Mouse (Mus musculus) myocyte (in vitro differentiated cells): Measurements from ENCODE around the gene Usp12. TPM values are rescaled to one million over a fixed set of nuclear protein-coding genes. Genes with fewer than 3 reads are reported as not detected.

ENCODE experiments used
- H3K27me3 ChIP-seq: one replicate; pipeline ENCODE4 v1.6.1; 2011; ENCODE audit not compliant: control insufficient read depth, insufficient read depth, insufficient read length
- H3K36me3 ChIP-seq: one replicate; pipeline ENCODE4 v1.6.1; 2011; ENCODE audit not compliant: control insufficient read depth, insufficient read depth
- H3K4me2 ChIP-seq: one replicate; pipeline ENCODE4 v1.6.1; 2011; ENCODE audit warnings: low read depth, control low read depth
- H3K4me3 ChIP-seq: one replicate; pipeline ENCODE4 v1.5.1; 2011; ENCODE audit warnings: mild to moderate bottlenecking, control low read depth, moderate library complexity
- H3K79me2 ChIP-seq: one replicate; pipeline ENCODE4 v1.6.1; 2011; ENCODE audit not compliant: control insufficient read depth, insufficient read depth
- H3ac ChIP-seq: one replicate; pipeline ENCODE4 v1.6.1; 2011; ENCODE audit not compliant: control insufficient read depth, insufficient read length
- CEBPB ChIP-seq: IDR thresholded peaks from 2 replicates; pipeline ENCODE4 v1.6.1; 2011; ENCODE audit warnings: mild to moderate bottlenecking, moderate library complexity; ENCODE audit not compliant: poor library complexity, insufficient read depth, severe bottlenecking
- E2F4 ChIP-seq: IDR thresholded peaks from one replicate; pipeline ENCODE4 v1.6.1; 2011; ENCODE audit warnings: mild to moderate bottlenecking, control low read depth, moderate library complexity; ENCODE audit not compliant: insufficient read depth
- MAX ChIP-seq: IDR thresholded peaks from one replicate; pipeline ENCODE4 v1.6.1; 2011; ENCODE audit warnings: low read depth, mild to moderate bottlenecking, control low read depth
- MYOD1 ChIP-seq, 3 experiments: IDR thresholded peaks; one replicate each; pipeline ENCODE4 v1.6.1; 2011; ENCODE audit warnings: control low read depth in 2 of 3, low read depth in 2 of 3, mild to moderate bottlenecking in 2 of 3, moderate library complexity in 1 of 3; ENCODE audit not compliant: insufficient read length in 2 of 3, control insufficient read depth in 1 of 3
- MYOG ChIP-seq, 3 experiments: IDR thresholded peaks; one replicate each; pipeline ENCODE4 v1.6.1; 2011; ENCODE audit warnings: control low read depth in 2 of 3, low read depth in 2 of 3, mild to moderate bottlenecking in 2 of 3; ENCODE audit not compliant: insufficient read length in 2 of 3, control insufficient read depth in 1 of 3, insufficient read depth in 1 of 3
- POLR2A ChIP-seq: IDR thresholded peaks from one replicate; pipeline ENCODE4 v1.6.1; 2011; ENCODE audit warnings: low read depth, mild to moderate bottlenecking, control low read depth, moderate library complexity; ENCODE audit not compliant: insufficient read length
- POLR2AphosphoS2 ChIP-seq: IDR thresholded peaks from one replicate; pipeline ENCODE4 v1.6.1; 2011; ENCODE audit warnings: low read depth, control low read depth; ENCODE audit not compliant: insufficient read length
- REST ChIP-seq: IDR thresholded peaks from one replicate; pipeline ENCODE4 v1.6.1; 2011; ENCODE audit warnings: mild to moderate bottlenecking, control low read depth, moderate library complexity; ENCODE audit not compliant: insufficient read depth, insufficient read length
- SRF ChIP-seq: IDR thresholded peaks from one replicate; pipeline ENCODE4 v1.6.1; 2011; ENCODE audit warnings: low read depth; ENCODE audit not compliant: control insufficient read depth, insufficient read length
- TCF12 ChIP-seq: IDR thresholded peaks from one replicate; pipeline ENCODE4 v1.6.1; 2011; ENCODE audit warnings: mild to moderate bottlenecking, control low read depth; ENCODE audit not compliant: poor library complexity, insufficient read depth, severe bottlenecking
- TCF3 ChIP-seq: IDR thresholded peaks from one replicate; pipeline ENCODE4 v1.6.1; 2011; ENCODE audit warnings: low read depth, control low read depth; ENCODE audit not compliant: insufficient read length
- USF1 ChIP-seq: IDR thresholded peaks from one replicate; pipeline ENCODE4 v1.6.1; 2011; ENCODE audit warnings: low read depth, mild to moderate bottlenecking, control low read depth, moderate library complexity
- polyA plus RNA-seq: library from polyadenylated mRNA; unstranded; fragments of >200 nt; fragmentation: generic; extraction: Trizol; gene quantifications from one replicate; pipeline ENCODE4 v1.2.1, GENCODE M21; 2012; ENCODE audit warnings: missing spikeins

The Usp12 gene
- 11.9 TPM for polyA plus RNA-seq

GRCm38 (mm10) chr5:146794853-146795252 is at the start of gene Usp12:
Usp12 (minus strand) TSS chr5:146795006.
- Histone ChIP-seq H3K4me2 (peak within 1 kb of the TSS; percentile 80), H3K4me3 (peak within 1 kb of the TSS; percentile 62), H3K27me3 (no peaks in the 10 kb centered on the region), H3ac (peak within 1 kb of the TSS; percentile 65), H3K79me2 (peaks cover 45% of the 10 kb centered on the region), H3K36me3 (no peaks in the 10 kb centered on the region)
- TF ChIP-seq POLR2AphosphoS2, result no peak
- TF ChIP-seq TCF3, result peak; percentile 18
- peak; percentile 64 for TF ChIP-seq SRF
- TF ChIP-seq POLR2A, result peak; percentile 2
- peak in 2 of 3 experiments; percentile 87 to 89 for TF ChIP-seq MYOG (IDR thresholded peaks at IDR 0.05; ENCODE audit: control insufficient read depth in 1 of 3, insufficient read depth in 1 of 3, insufficient read length in 2 of 3, low read depth in 2 of 3)
- peak in 2 of 3 experiments; percentile 70 to 89 for TF ChIP-seq MYOD1 (IDR thresholded peaks at IDR 0.05; ENCODE audit: control insufficient read depth in 1 of 3, insufficient read length in 2 of 3, low read depth in 2 of 3)
- no peak for TF ChIP-seq USF1

- Histone ChIP-seq H3K79me2 (no peaks in the 10 kb centered on the region), H3K4me3 (peak overlapping the region; percentile 27), H3K4me2 (peak overlapping the region; percentile 93), H3ac (peak overlapping the region; percentile 48), H3K36me3 (no peaks in the 10 kb centered on the region), H3K27me3 (no peaks in the 10 kb centered on the region)
- TF ChIP-seq MAX (no peak), MYOD1 (IDR thresholded peaks at IDR 0.05; ENCODE audit: control insufficient read depth in 1 of 3, insufficient read length in 2 of 3, low read depth in 2 of 3) (no peak), TCF12 (no peak), CEBPB (no peak), TCF3 (no peak), REST (no peak), E2F4 (no peak), POLR2A (no peak), USF1 (no peak), SRF (no peak), POLR2AphosphoS2 (no peak), MYOG (IDR thresholded peaks at IDR 0.05; ENCODE audit: control insufficient read depth in 1 of 3, insufficient read depth in 1 of 3, insufficient read length in 2 of 3, low read depth in 2 of 3) (no peak)
These were observed 49.6 kb upstream of the Usp12 start for GRCm38 (mm10) chr5:146844301-146844941.

GRCm38 (mm10) chr5:146841996-146842395 is 47.2 kb upstream of the Usp12 start:
- Histone ChIP-seq H3ac (no peak overlapping the region), H3K36me3 (peaks cover 11% of the 10 kb centered on the region), H3K79me2 (no peaks in the 10 kb centered on the region), H3K4me3 (no peak overlapping the region), H3K27me3 (no peaks in the 10 kb centered on the region), H3K4me2 (no peak overlapping the region)
- TF ChIP-seq SRF (no peak), MYOG (IDR thresholded peaks at IDR 0.05; ENCODE audit: control insufficient read depth in 1 of 3, insufficient read depth in 1 of 3, insufficient read length in 2 of 3, low read depth in 2 of 3) (no peak)

- TF ChIP-seq POLR2AphosphoS2, result no peak
- TF ChIP-seq SRF, result no peak
- TF ChIP-seq CEBPB, result no peak
- TF ChIP-seq MAX, result no peak
- TF ChIP-seq REST, result no peak
- TF ChIP-seq USF1, result no peak
- TF ChIP-seq TCF3, result no peak
- TF ChIP-seq TCF12, result no peak
- TF ChIP-seq E2F4, result no peak
- no peak for TF ChIP-seq POLR2A
- TF ChIP-seq MYOG (IDR thresholded peaks at IDR 0.05; ENCODE audit: control insufficient read depth in 1 of 3, insufficient read depth in 1 of 3, insufficient read length in 2 of 3, low read depth in 2 of 3), result no peak
- no peak for TF ChIP-seq MYOD1 (IDR thresholded peaks at IDR 0.05; ENCODE audit: control insufficient read depth in 1 of 3, insufficient read length in 2 of 3, low read depth in 2 of 3)
These were observed 46.5 kb upstream of the Usp12 start for GRCm38 (mm10) chr5:146841301-146841700.

GRCm38 (mm10) chr5:146840422-146840821 is 45.6 kb upstream of the Usp12 start:
- Histone ChIP-seq H3K4me3 (no peak overlapping the region), H3K79me2 (no peaks in the 10 kb centered on the region), H3K4me2 (no peak overlapping the region), H3K27me3 (no peaks in the 10 kb centered on the region), H3ac (no peak overlapping the region), H3K36me3 (peaks cover 18% of the 10 kb centered on the region)
- no peak for TF ChIP-seq MYOD1 (IDR thresholded peaks at IDR 0.05; ENCODE audit: control insufficient read depth in 1 of 3, insufficient read length in 2 of 3, low read depth in 2 of 3)
- TF ChIP-seq MAX, result no peak
- no peak for TF ChIP-seq POLR2AphosphoS2
- TF ChIP-seq CEBPB, result no peak
- no peak for TF ChIP-seq MYOG (IDR thresholded peaks at IDR 0.05; ENCODE audit: control insufficient read depth in 1 of 3, insufficient read depth in 1 of 3, insufficient read length in 2 of 3, low read depth in 2 of 3)
- no peak for TF ChIP-seq TCF3
- no peak for TF ChIP-seq USF1
- no peak for TF ChIP-seq SRF
- TF ChIP-seq TCF12, result no peak
- TF ChIP-seq E2F4, result no peak
- no peak for TF ChIP-seq REST
- no peak for TF ChIP-seq POLR2A

More at GRCm38 (mm10) chr5:146841301-146841700, 46.5 kb upstream of the Usp12 start:
- H3K4me2 ChIP-seq, result no peak overlapping the region
- H3K36me3 ChIP-seq, result peaks cover 18% of the 10 kb centered on the region
- no peaks in the 10 kb centered on the region for H3K27me3 ChIP-seq
- H3K4me3 ChIP-seq, result no peak overlapping the region
- H3K79me2 ChIP-seq, result no peaks in the 10 kb centered on the region
- H3ac ChIP-seq, result no peak overlapping the region
